Mouse (Mus musculus) forebrain, embryonic 10.5 days (tissue): ENCODE results near the gene Vegfa. TPM values are rescaled to one million over a fixed set of nuclear protein-coding genes. Genes with fewer than 3 reads are reported as not detected.

Experiments
- DNase-seq: peaks from one replicate; pipeline ENCODE4 v3.0.0-alpha.2; 2017; ENCODE audit warnings: low spot score; ENCODE audit errors: extremely low spot score
- H3K27ac ChIP-seq: fragments of 300-500 bp; sonication (generic); 2 replicates; pipeline ENCODE4 v1.5.1; 2016; ENCODE audit warnings: mild to moderate bottlenecking
- H3K27me3 ChIP-seq: fragments of 300-500 bp; sonication (generic); 2 replicates; pipeline ENCODE4 v1.6.1; 2016; ENCODE audit warnings: mild to moderate bottlenecking; ENCODE audit not compliant: poor library complexity, severe bottlenecking
- H3K36me3 ChIP-seq: fragments of 300-500 bp; sonication (generic); replicated peaks from 2 replicates; pipeline ENCODE4 v1.6.1; 2016; ENCODE audit warnings: mild to moderate bottlenecking, moderate library complexity
- H3K4me1 ChIP-seq: fragments of 300-500 bp; sonication (generic); 2 replicates; pipeline ENCODE4 v1.6.1; 2016
- H3K4me3 ChIP-seq: fragments of 300-500 bp; sonication (generic); 2 replicates; pipeline ENCODE4 v1.5.1; 2016; ENCODE audit warnings: mild to moderate bottlenecking, moderate library complexity
- H3K9me3 ChIP-seq: fragments of 300-500 bp; sonication (generic); 2 replicates; pipeline ENCODE4 v1.6.1; 2016; ENCODE audit warnings: mild to moderate bottlenecking, moderate library complexity
- WGBS: fragments of 180-500 bp; shearing (Covaris S2); methylation state at CpG from one replicate; pipeline ENCODE4 v1.1.7; 2016; 5-methylcytosine and 5-hydroxymethylcytosine counted together
- polyA plus RNA-seq: library from polyadenylated mRNA; unstranded; fragments of >200 nt; fragmentation: Nextera tagmentation; extraction: Ambion mirVana; gene quantifications from 2 replicates; pipeline ENCODE4 v1.2.1, GENCODE M21; 2016

Gene Vegfa
- polyA plus RNA-seq, 1 experiment from 2014 or later, result 2.4 TPM

GRCm38 (mm10) chr17:46044953-46045352 lies 12.8 kb upstream of the Vegfa start:
- Histone ChIP-seq H3K9me3 (peaks cover 6% of the 10 kb centered on the region; the same call in 1 of the 2 replicates), H3K4me1 (peaks cover 6% of the 10 kb centered on the region; the same call in 1 of the 2 replicates), H3K4me3 (no peak overlapping the region), H3K36me3 (no peaks in the 10 kb centered on the region), H3K27ac (no peak overlapping the region), H3K27me3 (no peaks in the 10 kb centered on the region)
- DNase-seq, result no peak
- WGBS, result 90% methylated on average over 5 of the region's 5 CpGs

GRCm38 (mm10) chr17:46042158-46042557 lies 10.0 kb upstream of the Vegfa start:
- Histone ChIP-seq H3K36me3 (no peaks in the 10 kb centered on the region), H3K27ac (no peak overlapping the region), H3K4me3 (no peak overlapping the region), H3K9me3 (no peaks in the 10 kb centered on the region), H3K4me1 (no peaks in the 10 kb centered on the region), H3K27me3 (no peaks in the 10 kb centered on the region)
- DNase-seq, result no peak
- 87% methylated on average over 8 of the region's 8 CpGs for WGBS

GRCm38 (mm10) chr17:46041679-46042078 lies 9.5 kb upstream of the Vegfa start:
- H3K4me1 ChIP-seq, result no peaks in the 10 kb centered on the region
- no peak overlapping the region for H3K27ac ChIP-seq
- H3K4me3 ChIP-seq, result no peak overlapping the region
- no peak for DNase-seq
- 87% methylated on average over 3 of the region's 3 CpGs for WGBS
- no peaks in the 10 kb centered on the region for H3K9me3 ChIP-seq
- no peaks in the 10 kb centered on the region for H3K27me3 ChIP-seq
- no peaks in the 10 kb centered on the region for H3K36me3 ChIP-seq

- Histone ChIP-seq H3K36me3 (no peaks in the 10 kb centered on the region), H3K27me3 (no peaks in the 10 kb centered on the region), H3K4me3 (no peak overlapping the region), H3K27ac (no peak overlapping the region), H3K9me3 (no peaks in the 10 kb centered on the region), H3K4me1 (no peaks in the 10 kb centered on the region)
- WGBS, result 69% methylated on average over 5 of the region's 5 CpGs
- no peak for DNase-seq
Measured at GRCm38 (mm10) chr17:46041223-46041622, 9.1 kb upstream of the Vegfa start.

- Histone ChIP-seq H3K27ac (no peak overlapping the region), H3K4me1 (no peaks in the 10 kb centered on the region), H3K36me3 (no peaks in the 10 kb centered on the region), H3K9me3 (no peaks in the 10 kb centered on the region), H3K27me3 (no peaks in the 10 kb centered on the region), H3K4me3 (no peak overlapping the region)
- no peak for DNase-seq
- WGBS, result 80% methylated on average over 6 of the region's 6 CpGs
Measured at GRCm38 (mm10) chr17:46040561-46040960, 8.4 kb upstream of the Vegfa start.

- Histone ChIP-seq H3K9me3 (no peaks in the 10 kb centered on the region), H3K4me3 (no peak overlapping the region), H3K27ac (no peak overlapping the region), H3K4me1 (peaks cover 4% of the 10 kb centered on the region), H3K36me3 (no peaks in the 10 kb centered on the region), H3K27me3 (peaks cover 13% of the 10 kb centered on the region)
- 45% methylated on average over 3 of the region's 3 CpGs for WGBS
- DNase-seq, result no peak
Measured at GRCm38 (mm10) chr17:46038906-46039305, 6.7 kb upstream of the Vegfa start.

GRCm38 (mm10) chr17:46036400-46036799 lies 4.2 kb upstream of the Vegfa start:
- WGBS, result 93% methylated on average over 6 of the region's 6 CpGs

GRCm38 (mm10) chr17:46034110-46034509 lies 1.9 kb upstream of the Vegfa start:
- 0 out of 2 replicates have a peak overlapping the region, but pooled peaks have one; percentile 22 for H3K27ac ChIP-seq
- 67% methylated on average over 6 of the region's 6 CpGs for WGBS

More at GRCm38 (mm10) chr17:46036400-46036799, 4.2 kb upstream of the Vegfa start:
- Histone ChIP-seq H3K9me3 (no peaks in the 10 kb centered on the region), H3K27ac (no peak overlapping the region), H3K36me3 (no peaks in the 10 kb centered on the region), H3K27me3 (peaks cover 24% of the 10 kb centered on the region), H3K4me3 (no peak overlapping the region), H3K4me1 (peaks cover 21% of the 10 kb centered on the region)
- DNase-seq, result no peak

GRCm38 (mm10) chr17:46033607-46034006 lies 1.4 kb upstream of the Vegfa start:
- Histone ChIP-seq H3K4me3 (peak overlapping the region; percentile 95; the same call in 1 of the 2 replicates), H3K4me1 (peaks cover 37% of the 10 kb centered on the region), H3K9me3 (no peaks in the 10 kb centered on the region), H3K36me3 (peaks cover 5% of the 10 kb centered on the region; the same call in 1 of the 2 replicates), H3K27ac (0 out of 2 replicates have a peak overlapping the region, but pooled peaks have one; percentile 22), H3K27me3 (peaks cover 24% of the 10 kb centered on the region)
- 41% methylated on average over 2 of the region's 2 CpGs for WGBS
- no peak for DNase-seq

More at GRCm38 (mm10) chr17:46034110-46034509, 1.9 kb upstream of the Vegfa start:
- Histone ChIP-seq H3K4me3 (no peak overlapping the region), H3K9me3 (no peaks in the 10 kb centered on the region), H3K36me3 (no peaks in the 10 kb centered on the region), H3K27me3 (peaks cover 24% of the 10 kb centered on the region), H3K4me1 (peaks cover 32% of the 10 kb centered on the region)
- DNase-seq, result no peak

GRCm38 (mm10) chr17:46033122-46033521 lies 953 bp upstream of the Vegfa start:
- H3K27ac ChIP-seq, result peak overlapping the region; percentile 99
- H3K27me3 ChIP-seq, result peaks cover 24% of the 10 kb centered on the region

GRCm38 (mm10) chr17:46031621-46032211 lies 453 bp downstream of the Vegfa start:
- H3K36me3 ChIP-seq, result peaks cover 21% of the 10 kb centered on the region
- H3K9me3 ChIP-seq, result no peaks in the 10 kb centered on the region
- peak overlapping the region; percentile 99 for H3K27ac ChIP-seq
- peak; percentile 70 for DNase-seq
- peaks cover 56% of the 10 kb centered on the region for H3K4me1 ChIP-seq
- H3K4me3 ChIP-seq, result peak overlapping the region; percentile 95
- WGBS, result under 1% methylated on average over 50 of the region's 50 CpGs
- H3K27me3 ChIP-seq, result peaks cover 24% of the 10 kb centered on the region

More at GRCm38 (mm10) chr17:46033122-46033521, 953 bp upstream of the Vegfa start:
- H3K4me1 ChIP-seq, result peaks cover 42% of the 10 kb centered on the region
- peak overlapping the region; percentile 95; the same call in 1 of the 2 replicates for H3K4me3 ChIP-seq
- H3K9me3 ChIP-seq, result no peaks in the 10 kb centered on the region
- H3K36me3 ChIP-seq, result peaks cover 7% of the 10 kb centered on the region; the same call in 1 of the 2 replicates
- DNase-seq, result no peak
- 57% methylated on average over 6 of the region's 6 CpGs for WGBS

- H3K27ac ChIP-seq, result peak overlapping the region; percentile 99
- peaks cover 28% of the 10 kb centered on the region for H3K36me3 ChIP-seq
- under 1% methylated on average over 89 of the region's 92 CpGs for WGBS
- H3K27me3 ChIP-seq, result peaks cover 24% of the 10 kb centered on the region
- peak overlapping the region; percentile 95 for H3K4me3 ChIP-seq
- DNase-seq, result peak; percentile 72
- peaks cover 63% of the 10 kb centered on the region for H3K4me1 ChIP-seq
- H3K9me3 ChIP-seq, result no peaks in the 10 kb centered on the region
Measured at GRCm38 (mm10) chr17:46030731-46031620, 1.2 kb downstream of the Vegfa start.
